Mouse (Mus musculus) CH12.LX (cell line): ENCODE results near the gene Gng2. TPM values are rescaled to one million over a fixed set of nuclear protein-coding genes. Genes with fewer than 3 reads are reported as not detected.

ENCODE experiments used
- DNase-seq: peaks from one replicate; pipeline ENCODE4 v3.0.0-alpha.2; 2013; ENCODE audit errors: extremely low read depth
- H3K27ac ChIP-seq: 2 replicates; pipeline ENCODE4 v1.5.1; 2012; ENCODE audit warnings: low read depth, mild to moderate bottlenecking, control low read depth, moderate library complexity; ENCODE audit not compliant: insufficient read depth
- H3K27me3 ChIP-seq: replicated peaks from 2 replicates; pipeline ENCODE3; 2012; ENCODE audit warnings: inconsistent platforms
- H3K36me3 ChIP-seq, 2 experiments: replicated peaks in 1 of 2; 2 replicates each; pipeline versions ENCODE3 to v1.6.1; 2012; ENCODE audit warnings: inconsistent platforms in 1 of 2, low read length in 1 of 2, mild to moderate bottlenecking in 1 of 2, mixed read lengths in 1 of 2, moderate library complexity in 1 of 2; ENCODE audit not compliant: control insufficient read depth in 1 of 2, insufficient read depth in 1 of 2
- H3K4me1 ChIP-seq, 2 experiments: 2 replicates each; pipeline ENCODE4 v1.6.1; 2012; ENCODE audit warnings: inconsistent platforms in 1 of 2, moderate library complexity in 1 of 2; ENCODE audit not compliant: insufficient read depth in 2 of 2, control insufficient read depth in 1 of 2
- H3K4me2 ChIP-seq: 2 replicates; pipeline ENCODE4 v1.6.1; 2012; ENCODE audit warnings: low read depth, mild to moderate bottlenecking, control low read depth; ENCODE audit not compliant: poor library complexity, insufficient read depth, severe bottlenecking
- H3K4me3 ChIP-seq, 3 experiments: fragments of 150-350 bp in 1 of 3; sonication (generic) in 1 of 3; replicated peaks in 1 of 3; 2 replicates each; pipeline versions ENCODE3 to v1.5.1; 2011 to 2012; ENCODE audit warnings: low read depth in 2 of 3, low read length in 2 of 3, mild to moderate bottlenecking in 2 of 3, moderate library complexity in 2 of 3, control low read depth in 1 of 3, improper control_type of control experiment in 1 of 3, inconsistent platforms in 1 of 3, mixed read lengths in 1 of 3; ENCODE audit not compliant: poor library complexity in 1 of 3
- H3K79me2 ChIP-seq: replicated peaks from 2 replicates; pipeline ENCODE4 v1.6.1; 2012; ENCODE audit warnings: mild to moderate bottlenecking, moderate library complexity; ENCODE audit not compliant: control insufficient read depth, poor library complexity, insufficient read depth, severe bottlenecking; ENCODE audit errors: extremely low read depth
- H3K9ac ChIP-seq: 2 replicates; pipeline ENCODE4 v1.6.1; 2012; ENCODE audit warnings: low read depth, mild to moderate bottlenecking, control low read depth, moderate library complexity; ENCODE audit not compliant: insufficient read depth
- H3K9me3 ChIP-seq: replicated peaks from 2 replicates; pipeline ENCODE3; 2012; ENCODE audit warnings: low read length, inconsistent platforms, mixed read lengths
- BHLHE40 ChIP-seq: IDR thresholded peaks from 2 replicates; pipeline ENCODE4 v1.6.1; 2011; ENCODE audit warnings: mild to moderate bottlenecking, low read depth, low read length, improper control_type of control experiment
- CHD1 ChIP-seq: IDR thresholded peaks from 2 replicates; pipeline ENCODE4 v1.6.1; 2012; ENCODE audit warnings: low read depth, low read length, improper control_type of control experiment, inconsistent platforms
- CHD2 ChIP-seq: IDR thresholded peaks from 2 replicates; pipeline ENCODE4 v1.6.1; 2011; ENCODE audit warnings: low read length, improper control_type of control experiment
- E2F4 ChIP-seq: IDR thresholded peaks from 2 replicates; pipeline ENCODE4 v1.6.1; 2011; ENCODE audit warnings: low read depth, low read length, improper control_type of control experiment; ENCODE audit not compliant: insufficient replicate concordance
- ELF1 ChIP-seq: IDR thresholded peaks from 2 replicates; pipeline ENCODE4 v1.6.1; 2014; ENCODE audit warnings: low read depth, mild to moderate bottlenecking, inconsistent platforms, low read length, improper control_type of control experiment
- ETS1 ChIP-seq: conservative IDR thresholded peaks from 2 replicates; pipeline ENCODE4 v1.6.1; 2012; ENCODE audit warnings: low read depth, mild to moderate bottlenecking, inconsistent platforms, low read length, improper control_type of control experiment, moderate library complexity
- GABPA ChIP-seq: IDR thresholded peaks from 2 replicates; pipeline ENCODE4 v1.6.1; 2012; ENCODE audit warnings: low read depth, low read length, improper control_type of control experiment, inconsistent platforms; ENCODE audit not compliant: insufficient replicate concordance
- HCFC1 ChIP-seq: IDR thresholded peaks from 2 replicates; pipeline ENCODE4 v1.6.1; 2012; ENCODE audit warnings: low read depth, mild to moderate bottlenecking, inconsistent platforms, low read length, improper control_type of control experiment
- IRF4 ChIP-seq: IDR thresholded peaks from 2 replicates; pipeline ENCODE4 v1.6.1; 2014; ENCODE audit warnings: low read depth, mild to moderate bottlenecking, inconsistent platforms, low read length, improper control_type of control experiment
- JUN ChIP-seq: IDR thresholded peaks from 2 replicates; pipeline ENCODE4 v1.6.1; 2011; ENCODE audit warnings: low read depth, mild to moderate bottlenecking, low read length, improper control_type of control experiment, moderate library complexity; ENCODE audit not compliant: insufficient read depth
- JUND ChIP-seq: conservative IDR thresholded peaks from 2 replicates; pipeline ENCODE4 v1.6.1; 2011; ENCODE audit warnings: low read depth, low read length, improper control_type of control experiment
- KAT2A ChIP-seq: IDR thresholded peaks from 2 replicates; pipeline ENCODE4 v1.6.1; 2012; ENCODE audit warnings: low read length, improper control_type of control experiment, inconsistent platforms; ENCODE audit not compliant: insufficient replicate concordance
- MAZ ChIP-seq: IDR thresholded peaks from 2 replicates; pipeline ENCODE4 v1.6.1; 2012; ENCODE audit warnings: low read depth, mild to moderate bottlenecking, inconsistent platforms, low read length, improper control_type of control experiment, moderate library complexity
- MEF2A ChIP-seq: IDR thresholded peaks from 2 replicates; pipeline ENCODE4 v1.6.1; 2014; ENCODE audit warnings: low read depth, mild to moderate bottlenecking, inconsistent platforms, low read length, improper control_type of control experiment, borderline replicate concordance
- MXI1 ChIP-seq: IDR thresholded peaks from 2 replicates; pipeline ENCODE4 v1.6.1; 2011; ENCODE audit warnings: mild to moderate bottlenecking, low read depth, low read length, improper control_type of control experiment
- NELFE ChIP-seq: IDR thresholded peaks from 2 replicates; pipeline ENCODE4 v1.6.1; 2011; ENCODE audit warnings: low read depth, low read length, improper control_type of control experiment
- NRF1 ChIP-seq: IDR thresholded peaks from 2 replicates; pipeline ENCODE4 v1.6.1; 2014; ENCODE audit warnings: low read depth, mild to moderate bottlenecking, inconsistent platforms, low read length, improper control_type of control experiment, moderate library complexity
- POLR2A ChIP-seq: IDR thresholded peaks from 2 replicates; pipeline ENCODE4 v1.6.1; 2011; ENCODE audit warnings: low read depth, mild to moderate bottlenecking, improper control_type of control experiment, low read length
- POLR2AphosphoS2 ChIP-seq: IDR thresholded peaks from 2 replicates; pipeline ENCODE4 v1.6.1; 2011; ENCODE audit warnings: low read depth, low read length, improper control_type of control experiment
- RAD21 ChIP-seq: IDR thresholded peaks from 2 replicates; pipeline ENCODE4 v1.6.1; 2011; ENCODE audit warnings: low read depth, mild to moderate bottlenecking, low read length, improper control_type of control experiment, moderate library complexity
- SIN3A ChIP-seq: IDR thresholded peaks from 2 replicates; pipeline ENCODE4 v1.6.1; 2012; ENCODE audit warnings: low read length, improper control_type of control experiment, inconsistent platforms
- TBP ChIP-seq: conservative IDR thresholded peaks from 2 replicates; pipeline ENCODE4 v1.6.1; 2011; ENCODE audit warnings: low read depth, low read length, improper control_type of control experiment
- TCF12 ChIP-seq: IDR thresholded peaks from 2 replicates; pipeline ENCODE4 v1.6.1; 2014; ENCODE audit warnings: low read depth, mild to moderate bottlenecking, inconsistent platforms, low read length, improper control_type of control experiment
- USF1 ChIP-seq: IDR thresholded peaks from 2 replicates; pipeline ENCODE4 v1.6.1; 2014; ENCODE audit warnings: low read depth, mild to moderate bottlenecking, inconsistent platforms, low read length, improper control_type of control experiment
- USF2 ChIP-seq: conservative IDR thresholded peaks from 2 replicates; pipeline ENCODE4 v1.6.1; 2011; ENCODE audit warnings: low read depth, low read length, improper control_type of control experiment
- ZC3H11A ChIP-seq: IDR thresholded peaks from 2 replicates; pipeline ENCODE4 v1.6.1; 2012; ENCODE audit warnings: low read depth, mild to moderate bottlenecking, inconsistent platforms, low read length, improper control_type of control experiment
- ZNF384 ChIP-seq: IDR thresholded peaks from 2 replicates; pipeline ENCODE4 v1.6.1; 2012; ENCODE audit warnings: low read depth, low read length, improper control_type of control experiment, inconsistent platforms
- dilution Hi-C: fragments of 300-500 bp; cut with MboI; formaldehyde crosslinking; loops from 2 replicates; pipeline ENCODE4 v1.14.3; 2020; ENCODE audit warnings: low sequenced_read_pairs; ENCODE audit not compliant: extremely low pct_unique_long_range_greater_than_20kb, extremely low pct_ligation_motif_present
- in situ Hi-C: fragments of 300-500 bp; cut with MboI; formaldehyde crosslinking; loops from 3 replicates; pipeline ENCODE4 v1.14.3; 2019; ENCODE audit warnings: low sequenced_read_pairs, low pct_ligation_motif_present, low pct_unique_long_range_greater_than_20kb, mixed read lengths
- polyA plus RNA-seq: library from polyadenylated mRNA; unstranded; fragments of >175 nt; gene quantifications from 2 replicates; pipeline ENCODE4 v1.2.1, GENCODE M21; 2012; ENCODE audit warnings: low read depth; ENCODE audit not compliant: insufficient read length
- total RNA-seq, 2 experiments: library from RNA; depleted of rRNA; stranded (reverse); fragments of 300-350 nt in 1 of 2; fragments of >200 nt in 1 of 2; gene quantifications; 2 replicates each; pipeline ENCODE4 v1.2.3; 2012 to 2014

Gene Gng2
- total and polyA plus RNA-seq, 3 experiments, result 52.1 to 67.7 (median 63.4) TPM

DNA sequence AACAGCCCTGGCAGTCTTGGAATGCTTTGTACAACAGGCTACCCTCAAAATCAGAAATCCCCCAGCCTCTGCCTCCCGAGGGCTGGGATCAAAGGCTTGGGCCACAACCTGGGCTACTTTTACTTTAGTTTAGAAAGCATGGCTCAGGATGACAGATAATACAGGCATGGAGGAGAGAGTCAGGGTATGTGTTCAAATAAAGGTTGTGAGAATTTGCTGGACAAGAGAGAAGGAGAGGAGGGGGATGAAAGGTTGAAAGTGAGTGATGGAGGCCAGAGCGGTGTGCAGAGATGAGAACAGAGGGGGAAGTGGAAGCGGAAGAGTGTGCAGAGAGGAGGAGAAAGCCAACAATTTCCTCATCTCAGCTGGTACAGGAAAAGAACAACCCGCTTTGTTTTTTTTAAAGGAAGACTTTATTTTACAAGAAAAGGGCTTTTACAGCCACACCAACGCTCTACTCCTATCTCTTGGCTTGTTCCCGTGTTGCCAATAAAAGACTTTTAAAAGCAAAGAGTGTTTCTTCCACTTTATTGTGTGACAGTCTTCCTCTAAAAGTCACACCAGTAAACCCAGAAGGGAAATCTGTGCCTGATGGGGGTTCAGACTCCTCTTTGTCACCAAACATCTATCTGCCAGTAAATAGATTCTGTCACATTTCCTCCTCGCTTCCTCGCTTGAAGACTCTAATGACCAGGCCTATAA lies 8.6 kb upstream of the Gng2 start:
- dilution Hi-C loops, result no loop called here
- Histone ChIP-seq H3K79me2 (no peaks in the 10 kb centered on the region), H3K27me3 (no peaks in the 10 kb centered on the region), H3K9me3 (no peaks in the 10 kb centered on the region), H3K9ac (peak overlapping the region; percentile 57), H3K4me1 (peaks cover 9 to 23% of the 10 kb centered on the region in 2 experiments; a peak in 3 of 4 replicates), H3K36me3 (no peaks in the 10 kb centered on the region), H3K4me3 (peak overlapping the region; percentile 36 to 60 (median 52)), H3K4me2 (peak overlapping the region; percentile 79), H3K27ac (peak overlapping the region; percentile 96)
- peak; percentile 60; the same call in 1 of the 2 replicates for TF ChIP-seq ELF1
- no peak; the same call in 1 of the 2 replicates for TF ChIP-seq JUN
- TF ChIP-seq MXI1, result peak; percentile 5; the same call in 1 of the 2 replicates
- TF ChIP-seq CHD1, result peak; percentile 90; the same call in 1 of the 2 replicates
- TF ChIP-seq NELFE, result peak; percentile 37; the same call in 1 of the 2 replicates
- 0 out of 2 replicates have a peak, but pooled peaks have one; percentile 17 for TF ChIP-seq ETS1
- TF ChIP-seq BHLHE40, result peak; percentile 64
- peak; percentile 46; the same call in 1 of the 2 replicates for TF ChIP-seq SIN3A
- TF ChIP-seq POLR2AphosphoS2, result no peak
- TF ChIP-seq ZNF384, result 0 out of 2 replicates have a peak, but pooled peaks have one; percentile 34
- TF ChIP-seq TBP, result 0 out of 2 replicates have a peak, but pooled peaks have one; percentile 58
- TF ChIP-seq IRF4, result no peak; the same call in 1 of the 2 replicates
- in situ Hi-C loops, result no loop called here
- DNase-seq, result no peak

GRCm38 (mm10) chr14:19985107-19985911 lies 7.9 kb upstream of the Gng2 start:
- dilution Hi-C loops (no loop called here), in situ Hi-C loops (no loop called here)
- Histone ChIP-seq H3K9me3 (no peaks in the 10 kb centered on the region), H3K4me2 (peak overlapping the region; percentile 79), H3K36me3 (no peaks in the 10 kb centered on the region), H3K79me2 (no peaks in the 10 kb centered on the region), H3K4me3 (peak overlapping the region; percentile 23 to 60 (median 52)), H3K4me1 (peaks cover 9 to 23% of the 10 kb centered on the region in 2 experiments; a peak in 3 of 4 replicates), H3K9ac (peak overlapping the region; percentile 57), H3K27ac (peak overlapping the region; percentile 96), H3K27me3 (no peaks in the 10 kb centered on the region)
- DNase-seq, result peak; percentile 78
- no peak for TF ChIP-seq MAZ
- TF ChIP-seq JUND, result no peak
- TF ChIP-seq USF1, result no peak
- no peak; the same call in 1 of the 2 replicates for TF ChIP-seq RAD21
- TF ChIP-seq CHD1, result no peak
- peak; percentile 61 for TF ChIP-seq ETS1
- no peak for TF ChIP-seq E2F4
- TF ChIP-seq MXI1, result no peak; the same call in 1 of the 2 replicates
- no peak for TF ChIP-seq ZNF384
- no peak for TF ChIP-seq USF2
- peak; percentile 12; the same call in 1 of the 2 replicates for TF ChIP-seq SIN3A
- no peak for TF ChIP-seq HCFC1
- no peak for TF ChIP-seq MEF2A
- no peak for TF ChIP-seq KAT2A
- no peak for TF ChIP-seq NRF1
- peak; percentile 64; the same call in 1 of the 2 replicates for TF ChIP-seq TCF12
- no peak for TF ChIP-seq ELF1
- peak; percentile 60 for TF ChIP-seq POLR2A
- TF ChIP-seq ZC3H11A, result no peak
- no peak for TF ChIP-seq GABPA
- TF ChIP-seq CHD2, result peak; percentile 51; the same call in 1 of the 2 replicates
